Mouse (Mus musculus) midbrain, embryonic 13.5 days (tissue): ENCODE measurements around the gene Smad3. TPM values are rescaled to one million over a fixed set of nuclear protein-coding genes. Genes with fewer than 3 reads are reported as not detected.

ENCODE experiments used
- ATAC-seq: fragments of 200-750 bp; cut with Nextera tagmentation; 2 replicates; pipeline ENCODE4 v1.8.0; 2017; ENCODE audit warnings: mild to moderate bottlenecking, moderate TSS enrichment, moderate library complexity
- H3K27ac ChIP-seq: fragments of 300-500 bp; sonication (generic); 2 replicates; pipeline ENCODE4 v1.5.1; 2015; ENCODE audit warnings: inconsistent platforms, mild to moderate bottlenecking, moderate library complexity
- H3K27me3 ChIP-seq: fragments of 300-500 bp; sonication (generic); 2 replicates; pipeline ENCODE4 v1.6.1; 2015; ENCODE audit warnings: mild to moderate bottlenecking, inconsistent platforms
- H3K36me3 ChIP-seq: fragments of 300-500 bp; sonication (generic); 2 replicates; pipeline ENCODE4 v1.6.1; 2015; ENCODE audit warnings: mild to moderate bottlenecking, inconsistent platforms
- H3K4me1 ChIP-seq: fragments of 300-500 bp; sonication (generic); replicated peaks from 2 replicates; pipeline ENCODE4 v1.6.1; 2015; ENCODE audit warnings: inconsistent platforms
- H3K4me2 ChIP-seq: fragments of 300-500 bp; sonication (generic); replicated peaks from 2 replicates; pipeline ENCODE4 v1.6.1; 2015; ENCODE audit warnings: moderate library complexity, mild to moderate bottlenecking, inconsistent platforms
- H3K4me3 ChIP-seq: fragments of 300-500 bp; sonication (generic); replicated peaks from 2 replicates; pipeline ENCODE4 v1.5.1; 2015; ENCODE audit warnings: mild to moderate bottlenecking, inconsistent platforms
- H3K9ac ChIP-seq: fragments of 300-500 bp; sonication (generic); replicated peaks from 2 replicates; pipeline ENCODE4 v1.6.1; 2015; ENCODE audit warnings: mild to moderate bottlenecking, inconsistent platforms
- H3K9me3 ChIP-seq: fragments of 300-500 bp; sonication (generic); 2 replicates; pipeline ENCODE4 v1.6.1; 2016; ENCODE audit warnings: mild to moderate bottlenecking, inconsistent platforms
- WGBS: fragments of 180-500 bp; shearing (Covaris S2); methylation state at CpG from one replicate; pipeline ENCODE4 v1.1.7; 2015; 5-methylcytosine and 5-hydroxymethylcytosine counted together
- polyA plus RNA-seq: library from polyadenylated mRNA; unstranded; fragments of >200 nt; fragmentation: Nextera tagmentation; extraction: Ambion mirVana; gene quantifications from 2 replicates; pipeline ENCODE4 v1.2.1, GENCODE M21; 2015

Gene Smad3
- polyA plus RNA-seq, 1 experiment from 2014 or later: 11.6 TPM

DNA sequence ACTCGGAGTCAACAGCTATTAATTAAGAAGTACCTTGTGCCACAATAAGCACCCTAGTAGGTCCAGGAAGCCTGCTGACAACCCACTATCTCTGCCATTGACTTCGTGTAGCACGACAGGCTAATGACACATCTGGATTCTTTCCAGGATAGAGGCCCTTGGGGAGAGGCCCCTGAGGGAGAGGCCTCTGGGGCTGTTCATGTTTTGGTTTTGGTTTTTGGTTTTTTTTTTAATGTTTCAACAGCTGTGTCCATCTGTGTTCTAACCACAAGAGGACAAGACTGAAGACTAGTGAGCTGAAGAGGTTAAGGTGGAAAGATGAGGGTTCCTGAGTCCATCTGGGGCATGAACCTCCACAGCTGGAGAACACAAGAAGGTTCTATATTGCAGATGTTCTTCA is 15.5 kb downstream of the Smad3 start:
- ATAC-seq: no peak
- Histone ChIP-seq H3K4me3 (no peak overlapping the region), H3K9me3 (no peaks in the 10 kb centered on the region), H3K4me1 (peaks cover 52% of the 10 kb centered on the region), H3K27me3 (no peaks in the 10 kb centered on the region), H3K9ac (no peak overlapping the region), H3K27ac (no peak overlapping the region), H3K36me3 (no peaks in the 10 kb centered on the region; the same call in 1 of the 2 replicates), H3K4me2 (no peak overlapping the region)
- 66% methylated on average over 3 of the region's 3 CpGs for WGBS

- no peak overlapping the region for H3K9ac ChIP-seq
- H3K36me3 ChIP-seq: no peaks in the 10 kb centered on the region; the same call in 1 of the 2 replicates
- 77% methylated on average over 6 of the region's 6 CpGs for WGBS
- H3K9me3 ChIP-seq: no peaks in the 10 kb centered on the region
- H3K27me3 ChIP-seq: no peaks in the 10 kb centered on the region
- H3K4me2 ChIP-seq: no peak overlapping the region
- ATAC-seq: no peak
- H3K4me3 ChIP-seq: no peak overlapping the region
- peaks cover 48% of the 10 kb centered on the region for H3K4me1 ChIP-seq
- H3K27ac ChIP-seq: no peak overlapping the region
Measured at GRCm38 (mm10) chr9:63741792-63742191, 16.0 kb downstream of the Smad3 start.

- H3K4me1 ChIP-seq: peaks cover 36% of the 10 kb centered on the region
- ATAC-seq: no peak
Measured at GRCm38 (mm10) chr9:63740320-63740841, 17.4 kb downstream of the Smad3 start.

DNA sequence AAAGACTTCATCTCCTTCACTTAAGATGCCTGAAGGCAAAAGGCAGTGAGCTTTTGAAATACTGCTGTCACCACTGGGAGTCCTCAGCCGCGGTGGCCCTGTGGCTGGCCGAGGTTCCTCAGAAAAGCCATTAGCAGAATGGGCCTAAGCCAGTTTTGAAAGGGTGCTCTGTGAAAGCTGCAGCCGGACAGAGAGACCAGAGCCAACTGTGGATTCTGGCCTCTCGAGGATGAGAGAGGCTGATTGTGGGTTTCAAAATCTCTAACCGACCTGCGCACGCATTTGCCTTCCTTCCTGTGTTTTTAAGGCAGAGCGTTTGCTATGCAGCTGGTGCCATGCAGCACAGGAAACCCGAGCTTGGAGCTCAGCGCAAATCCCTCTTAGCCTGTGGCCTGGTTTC is 19.0 kb downstream of the Smad3 start:
- Histone ChIP-seq H3K4me3 (no peak overlapping the region), H3K4me2 (no peak overlapping the region), H3K36me3 (no peaks in the 10 kb centered on the region; the same call in 1 of the 2 replicates), H3K27me3 (no peaks in the 10 kb centered on the region), H3K27ac (no peak overlapping the region), H3K9me3 (no peaks in the 10 kb centered on the region), H3K9ac (no peak overlapping the region), H3K4me1 (peaks cover 29% of the 10 kb centered on the region)
- WGBS: 90% methylated on average over 11 of the region's 11 CpGs
- no peak for ATAC-seq

More at GRCm38 (mm10) chr9:63740320-63740841, 17.4 kb downstream of the Smad3 start:
- no peaks in the 10 kb centered on the region for H3K27me3 ChIP-seq
- no peaks in the 10 kb centered on the region for H3K9me3 ChIP-seq
- H3K4me3 ChIP-seq: no peak overlapping the region
- H3K9ac ChIP-seq: no peak overlapping the region
- WGBS: 83% methylated on average over 10 of the region's 10 CpGs
- no peak overlapping the region for H3K4me2 ChIP-seq
- no peak overlapping the region for H3K27ac ChIP-seq
- H3K36me3 ChIP-seq: no peaks in the 10 kb centered on the region; the same call in 1 of the 2 replicates

GRCm38 (mm10) chr9:63738086-63738701 is 19.6 kb downstream of the Smad3 start:
- H3K9me3 ChIP-seq: no peaks in the 10 kb centered on the region
- no peaks in the 10 kb centered on the region; the same call in 1 of the 2 replicates for H3K36me3 ChIP-seq
- H3K27me3 ChIP-seq: no peaks in the 10 kb centered on the region
- no peak overlapping the region for H3K9ac ChIP-seq
- no peak overlapping the region for H3K4me2 ChIP-seq
- peaks cover 23% of the 10 kb centered on the region for H3K4me1 ChIP-seq
- 81% methylated on average over 12 of the region's 12 CpGs for WGBS
- no peak overlapping the region for H3K27ac ChIP-seq
- no peak for ATAC-seq
- H3K4me3 ChIP-seq: no peak overlapping the region

- Histone ChIP-seq H3K27ac (no peak overlapping the region), H3K36me3 (no peaks in the 10 kb centered on the region; the same call in 1 of the 2 replicates), H3K9me3 (no peaks in the 10 kb centered on the region), H3K27me3 (no peaks in the 10 kb centered on the region), H3K4me3 (no peak overlapping the region), H3K9ac (no peak overlapping the region), H3K4me1 (peaks cover 16% of the 10 kb centered on the region), H3K4me2 (no peak overlapping the region)
- WGBS: 85% methylated on average over 9 of the region's 9 CpGs
- no peak for ATAC-seq
Measured at GRCm38 (mm10) chr9:63737426-63737931, 20.3 kb downstream of the Smad3 start.

GRCm38 (mm10) chr9:63734261-63734660 is 23.5 kb downstream of the Smad3 start:
- Histone ChIP-seq H3K4me2 (no peak overlapping the region), H3K9ac (no peak overlapping the region), H3K27me3 (no peaks in the 10 kb centered on the region), H3K36me3 (no peaks in the 10 kb centered on the region; the same call in 1 of the 2 replicates), H3K4me1 (peaks cover 8% of the 10 kb centered on the region; the same call in 1 of the 2 replicates), H3K4me3 (no peak overlapping the region), H3K9me3 (no peaks in the 10 kb centered on the region), H3K27ac (no peak overlapping the region)
- 86% methylated on average over 8 of the region's 8 CpGs for WGBS
- no peak for ATAC-seq

GRCm38 (mm10) chr9:63732700-63733099 is 25.1 kb downstream of the Smad3 start:
- WGBS: 92% methylated on average over 7 of the region's 7 CpGs
- H3K9ac ChIP-seq: no peak overlapping the region
- ATAC-seq: no peak
- H3K4me3 ChIP-seq: no peak overlapping the region
- H3K4me1 ChIP-seq: no peaks in the 10 kb centered on the region; the same call in 1 of the 2 replicates
- no peaks in the 10 kb centered on the region for H3K9me3 ChIP-seq
- H3K27ac ChIP-seq: no peak overlapping the region
- no peak overlapping the region for H3K4me2 ChIP-seq
- no peaks in the 10 kb centered on the region for H3K27me3 ChIP-seq
- no peaks in the 10 kb centered on the region for H3K36me3 ChIP-seq

GRCm38 (mm10) chr9:63731114-63731828 is 26.5 kb downstream of the Smad3 start:
- no peaks in the 10 kb centered on the region for H3K27me3 ChIP-seq
- ATAC-seq: no peak
- WGBS: 80% methylated on average over 9 of the region's 9 CpGs
- no peak overlapping the region for H3K9ac ChIP-seq
- no peaks in the 10 kb centered on the region for H3K36me3 ChIP-seq
- no peak overlapping the region for H3K4me3 ChIP-seq
- H3K27ac ChIP-seq: no peak overlapping the region
- H3K4me2 ChIP-seq: no peak overlapping the region
- no peaks in the 10 kb centered on the region for H3K9me3 ChIP-seq
- H3K4me1 ChIP-seq: peaks cover 5% of the 10 kb centered on the region

GRCm38 (mm10) chr9:63728969-63729368 is 28.8 kb downstream of the Smad3 start:
- Histone ChIP-seq H3K9ac (no peak overlapping the region), H3K4me2 (no peak overlapping the region), H3K4me3 (no peak overlapping the region), H3K9me3 (no peaks in the 10 kb centered on the region), H3K27ac (no peak overlapping the region), H3K36me3 (no peaks in the 10 kb centered on the region), H3K4me1 (peaks cover 8% of the 10 kb centered on the region), H3K27me3 (no peaks in the 10 kb centered on the region)
- no peak for ATAC-seq
- 85% methylated on average over 10 of the region's 10 CpGs for WGBS

- peaks cover 8% of the 10 kb centered on the region for H3K4me1 ChIP-seq
- H3K9me3 ChIP-seq: no peaks in the 10 kb centered on the region
- no peak overlapping the region for H3K9ac ChIP-seq
- no peak for ATAC-seq
- H3K27me3 ChIP-seq: no peaks in the 10 kb centered on the region
- H3K36me3 ChIP-seq: no peaks in the 10 kb centered on the region
- no peak overlapping the region for H3K4me2 ChIP-seq
- H3K27ac ChIP-seq: no peak overlapping the region
- 91% methylated on average over 6 of the region's 6 CpGs for WGBS
- no peak overlapping the region for H3K4me3 ChIP-seq
Measured at GRCm38 (mm10) chr9:63727070-63727469, 30.7 kb downstream of the Smad3 start.
